30 mouse cellular contexts compared by ENCODE assay signal in the genomic region with DNA sequence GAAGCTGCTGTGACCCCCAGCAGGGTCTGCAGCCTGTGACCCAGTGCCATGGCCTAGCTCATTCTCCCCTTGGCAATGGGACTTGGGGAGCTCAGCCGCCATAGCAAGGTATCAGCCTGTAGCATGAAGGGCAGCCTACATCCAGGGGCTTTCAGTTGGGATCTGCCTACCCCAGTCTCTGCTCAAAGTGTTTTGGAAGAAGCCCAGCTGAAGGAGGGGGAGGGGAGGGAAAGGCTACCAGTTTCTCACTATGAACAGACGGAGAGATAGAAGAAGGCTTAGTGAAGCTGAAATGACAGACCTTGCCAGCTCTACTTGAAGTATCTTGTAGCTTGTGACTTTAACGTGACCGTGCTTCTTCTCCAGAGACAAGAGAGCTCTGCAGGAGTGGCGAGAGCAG. TPM values are rescaled to one million over a fixed set of nuclear protein-coding genes. Genes with fewer than 3 reads are reported as not detected.
DNase-seq lines count a peak whose midpoint lies in the region; ATAC-seq and TF ChIP-seq lines count a peak whose summit lies in the region.
"Had no signal": no experiment of that assay in that cellular context is flagged by ENCODE, and none has a peak within 500 bp of the region (broad histone marks: within the 10 kb centered on the region; RNA-seq: fewer than 3 reads in every experiment).

No protein-coding gene starts in this region.

- intact Hi-C loops in heart, postnatal 36 days (cut with DNase I) = loop anchor here (5.0 kb wide), 1 partner anchor 132 kb away; no protein-coding TSS in a partner anchor

- TF ChIP-seq CTCF in heart, postnatal 0 days (IDR thresholded peaks at IDR 0.05; ENCODE audit: low read depth) = no peak

- peak; percentile 19 for DNase-seq in forebrain, embryonic 14.5 days (ENCODE audit: low spot score)
- DNase-seq in heart, adult 8-10 months (ENCODE audit: low spot score) = no peak
- no peak for DNase-seq in heart, postnatal 0 days (ENCODE audit: low spot score)
- DNase-seq in heart, postnatal 36 days = no peak
- DNase-seq in retina, postnatal 1 day = no peak
- DNase-seq: adrenal gland, postnatal 10 days; adrenal gland, postnatal 36 days; B cell, adult 2 months; cerebellum, adult 11-12 months; cerebellum, adult 8-10 months; gastrocnemius, postnatal 10 days; gastrocnemius, postnatal 36 days; heart, postnatal 14 days; kidney, adult 18-20 months; kidney, adult 9 months had no signal

- H3K36me3 ChIP-seq in forebrain, embryonic 14.5 days (ENCODE audit: control insufficient read depth, insufficient read depth, low read length) = no peaks in the 10 kb centered on the region
- no peaks in the 10 kb centered on the region for H3K36me3 ChIP-seq in forebrain, embryonic 13.5 days (ENCODE audit: poor library complexity, severe bottlenecking)
- H3K36me3 ChIP-seq in heart, embryonic 14.5 days (ENCODE audit: control insufficient read depth, insufficient read depth, low read length) = no peaks in the 10 kb centered on the region
- no peaks in the 10 kb centered on the region for H3K36me3 ChIP-seq in heart, postnatal 0 days (replicated peaks; ENCODE audit: control insufficient read depth, insufficient read depth, low read length)
- H3K36me3 ChIP-seq: embryonic facial prominence, embryonic 12.5 days; embryonic facial prominence, embryonic 15.5 days; G1E had no signal

- H3K9me3 ChIP-seq in forebrain, embryonic 14.5 days (replicated peaks; ENCODE audit: control insufficient read depth, low read length) = no peaks in the 10 kb centered on the region
- H3K9me3 ChIP-seq in forebrain, embryonic 13.5 days (replicated peaks) = no peaks in the 10 kb centered on the region
- no peaks in the 10 kb centered on the region for H3K9me3 ChIP-seq in heart, embryonic 14.5 days (ENCODE audit: control insufficient read depth, low read length)
- H3K9me3 ChIP-seq in heart, postnatal 0 days (replicated peaks; ENCODE audit: control insufficient read depth, low read length) = no peaks in the 10 kb centered on the region
- H3K9me3 ChIP-seq: embryonic facial prominence, embryonic 12.5 days; embryonic facial prominence, embryonic 15.5 days had no signal

- H3K4me1 ChIP-seq in forebrain, embryonic 14.5 days (ENCODE audit: control insufficient read depth, insufficient read depth, low read length) = 0 out of 2 replicates have a peak, but pooled peaks cover 3% of the 10 kb centered on the region
- H3K4me1 ChIP-seq in forebrain, embryonic 13.5 days = peaks cover 3% of the 10 kb centered on the region; the same call in 1 of the 2 replicates
- peaks cover 43 to 47% of the 10 kb centered on the region in 2 experiments for H3K4me1 ChIP-seq in heart, embryonic 14.5 days (ENCODE audit: control insufficient read depth in 2 of 2, insufficient read depth in 2 of 2, low read length in 2 of 2)
- peaks cover 46% of the 10 kb centered on the region for H3K4me1 ChIP-seq in heart, postnatal 0 days (ENCODE audit: control insufficient read depth, insufficient read depth)

- no peak overlapping the region for H3K9ac ChIP-seq in forebrain, embryonic 14.5 days (ENCODE audit: low read length)
- H3K9ac ChIP-seq in forebrain, embryonic 13.5 days = no peak overlapping the region
- no peak overlapping the region for H3K9ac ChIP-seq in heart, embryonic 14.5 days (ENCODE audit: low read length)
- H3K9ac ChIP-seq in heart, postnatal 0 days (replicated peaks; ENCODE audit: low read depth, low read length) = no peak overlapping the region
- H3K9ac ChIP-seq: embryonic facial prominence, embryonic 12.5 days; embryonic facial prominence, embryonic 15.5 days; hindbrain, embryonic 14.5 days had no signal

- H3K4me3 ChIP-seq in forebrain, embryonic 14.5 days (ENCODE audit: low read depth, low read length) = no peak overlapping the region
- no peak overlapping the region for H3K4me3 ChIP-seq in forebrain, embryonic 13.5 days
- no peak overlapping the region for H3K4me3 ChIP-seq in heart, embryonic 14.5 days (ENCODE audit: control insufficient read depth in 1 of 2, insufficient read depth in 1 of 2, low read depth in 1 of 2, low read length in 2 of 2)
- no peak overlapping the region for H3K4me3 ChIP-seq in heart, postnatal 0 days (ENCODE audit: low read depth, low read length)
- H3K4me3 ChIP-seq: embryonic facial prominence, embryonic 12.5 days; embryonic facial prominence, embryonic 15.5 days had no signal

- ATAC-seq in forebrain, embryonic 14.5 days = no peak
- ATAC-seq in forebrain, embryonic 13.5 days = no peak
- ATAC-seq in heart, embryonic 14.5 days (ENCODE audit: insufficient number of reproducible peaks, insufficient read depth, low FRiP score, low read depth) = no peak
- ATAC-seq in heart, postnatal 0 days (ENCODE audit: insufficient read depth, low read depth) = no peak
- ATAC-seq: forebrain, embryonic 16.5 days; hindbrain, postnatal 0 days; inflammation-experienced regulatory T-cells, adult 6 months; intestine, embryonic 16.5 days; Patski had no signal

- 84% methylated on average over 5 of the region's 5 CpGs for WGBS in forebrain, embryonic 14.5 days
- WGBS in forebrain, embryonic 13.5 days = 86% methylated on average over 5 of the region's 5 CpGs
- WGBS in heart, embryonic 14.5 days = 67% methylated on average over 5 of the region's 5 CpGs
- WGBS in heart, postnatal 0 days = 42% methylated on average over 5 of the region's 5 CpGs

- TF ChIP-seq EP300 in heart, postnatal 0 days (IDR thresholded peaks at IDR 0.05; ENCODE audit: low read depth) = no peak

- H3K27ac ChIP-seq in forebrain, embryonic 14.5 days (ENCODE audit: low read depth, low read length) = no peak overlapping the region
- no peak overlapping the region for H3K27ac ChIP-seq in forebrain, embryonic 13.5 days
- peak overlapping the region; percentile 17 to 86; a peak in 2 of 4 replicates for H3K27ac ChIP-seq in heart, embryonic 14.5 days (replicated peaks in 1 of 2; ENCODE audit: control insufficient read depth in 1 of 2, insufficient read depth in 1 of 2, low read depth in 2 of 2, low read length in 2 of 2)
- H3K27ac ChIP-seq in heart, postnatal 0 days (ENCODE audit: low read depth) = peak overlapping the region; percentile 86
- H3K27ac ChIP-seq: embryonic facial prominence, embryonic 12.5 days; embryonic facial prominence, embryonic 15.5 days; hindbrain, embryonic 14.5 days; hindbrain, postnatal 0 days had no signal

- H3K4me2 ChIP-seq in forebrain, embryonic 14.5 days (ENCODE audit: low read length) = no peak overlapping the region
- H3K4me2 ChIP-seq in forebrain, embryonic 13.5 days = no peak overlapping the region
- no peak overlapping the region for H3K4me2 ChIP-seq in heart, embryonic 14.5 days (ENCODE audit: low read length)
- H3K4me2 ChIP-seq in heart, postnatal 0 days (ENCODE audit: low read depth, low read length) = no peak overlapping the region
- H3K4me2 ChIP-seq: embryonic facial prominence, embryonic 12.5 days; embryonic facial prominence, embryonic 15.5 days; hindbrain, embryonic 14.5 days had no signal

- no peaks in the 10 kb centered on the region for H3K27me3 ChIP-seq in forebrain, embryonic 14.5 days (replicated peaks; ENCODE audit: control insufficient read depth, insufficient read depth, low read length)
- no peaks in the 10 kb centered on the region for H3K27me3 ChIP-seq in forebrain, embryonic 13.5 days
- no peaks in the 10 kb centered on the region for H3K27me3 ChIP-seq in heart, embryonic 14.5 days (ENCODE audit: control insufficient read depth, insufficient read depth, low read length)
- H3K27me3 ChIP-seq in heart, postnatal 0 days (ENCODE audit: control insufficient read depth, insufficient read depth, low read length) = no peaks in the 10 kb centered on the region
- H3K27me3 ChIP-seq: embryonic facial prominence, embryonic 12.5 days; embryonic facial prominence, embryonic 15.5 days; Patski had no signal

RNA-seq across cellular contexts. Expression of gene Stk32c, which starts 16.7 kb away (rescaled TPM):
- polyA plus RNA-seq in forebrain, embryonic 14.5 days (2014; fragmentation: Nextera tagmentation; extraction: Ambion mirVana) = 1.5 TPM in 2 replicates
- polyA plus RNA-seq in forebrain, embryonic 13.5 days (2015; fragmentation: Nextera tagmentation; extraction: Ambion mirVana) = 0.50 and 0.89 TPM in 2 replicates
- 0.19 TPM in 1 of 2 replicates, not detected in the other for polyA plus RNA-seq in heart, embryonic 14.5 days (2014; fragmentation: Nextera tagmentation; extraction: Ambion mirVana)
- total RNA-seq in heart, adult 8-10 months (2022) = under 1 TPM; 0.41 to 0.92 (median 0.43) TPM
- 0.31 and 0.42 TPM in 2 replicates for total RNA-seq in heart, postnatal 0 days (2014; rRNA removed; ENCODE audit: low replicate concordance)
- polyA plus RNA-seq in heart, postnatal 0 days (2015; fragmentation: Nextera tagmentation; extraction: Ambion mirVana) = 0.08 TPM in 1 of 2 replicates, not detected in the other
- under 1 TPM; 0.60 to 0.86 TPM for total RNA-seq in heart, postnatal 36 days (2021)
- total RNA-seq: CH12.LX; common myeloid progenitor, adult 5-6 weeks; G1E; granulocyte monocyte progenitor cell, adult 5-6 weeks had no signal
- polyA plus RNA-seq: G1E; heart, embryonic 11.5 days had no signal

RNA-seq across cellular contexts. Expression of gene Lrrc27, which starts 17.0 kb away (rescaled TPM):
- polyA plus RNA-seq in forebrain, embryonic 14.5 days (2014; fragmentation: Nextera tagmentation; extraction: Ambion mirVana) = 4.8 and 4.9 TPM in 2 replicates
- 3.6 and 3.7 TPM in 2 replicates for polyA plus RNA-seq in forebrain, embryonic 13.5 days (2015; fragmentation: Nextera tagmentation; extraction: Ambion mirVana)
- 2.7 and 4.8 TPM in 2 replicates for polyA plus RNA-seq in heart, embryonic 14.5 days (2014; fragmentation: Nextera tagmentation; extraction: Ambion mirVana)
- total RNA-seq in heart, adult 8-10 months (2022) = 10 to 100 TPM; 15.6 to 18.8 (median 16.4) TPM
- 1.9 and 2.9 TPM in 2 replicates for total RNA-seq in heart, postnatal 0 days (2014; rRNA removed; ENCODE audit: low replicate concordance)
- 3.9 and 5.0 TPM in 2 replicates for polyA plus RNA-seq in heart, postnatal 0 days (2015; fragmentation: Nextera tagmentation; extraction: Ambion mirVana)
- 10 to 100 TPM; 17.0 to 22.3 TPM for total RNA-seq in heart, postnatal 36 days (2021)
- polyA plus RNA-seq: G1E had no signal

RNA-seq across cellular contexts. Expression of gene Pwwp2b, which starts 18.4 kb away (rescaled TPM):
- polyA plus RNA-seq in forebrain, embryonic 14.5 days (2014; fragmentation: Nextera tagmentation; extraction: Ambion mirVana) = 4.2 and 5.3 TPM in 2 replicates
- 4.5 and 4.7 TPM in 2 replicates for polyA plus RNA-seq in forebrain, embryonic 13.5 days (2015; fragmentation: Nextera tagmentation; extraction: Ambion mirVana)
- polyA plus RNA-seq in heart, embryonic 14.5 days (2014; fragmentation: Nextera tagmentation; extraction: Ambion mirVana) = 6.9 and 7.4 TPM in 2 replicates
- total RNA-seq in heart, adult 8-10 months (2022) = 10 to 100 TPM in 2 of 4 experiments, 1 to 10 TPM in 2; 8.1 to 12.5 (median 10.0) TPM
- 9.0 and 9.4 TPM in 2 replicates for total RNA-seq in heart, postnatal 0 days (2014; rRNA removed; ENCODE audit: low replicate concordance)
- polyA plus RNA-seq in heart, postnatal 0 days (2015; fragmentation: Nextera tagmentation; extraction: Ambion mirVana) = 6.0 and 7.4 TPM in 2 replicates
- 1 to 10 TPM; 9.5 to 9.7 TPM for total RNA-seq in heart, postnatal 36 days (2021)

Comparison
In these comparisons a context has a peak if more than half of its experiments do, and no peak if none do; other contexts are left out.
1. H3K27ac ChIP-seq: peak in heart, embryonic 14.5 days (2 of 2) and heart, postnatal 0 days (single experiment); none in forebrain, embryonic 14.5 days (single experiment) and forebrain, embryonic 13.5 days (single experiment).